Comparison of ENCODE assay signal across 16 mouse cellular contexts in genomic region chr6:91171396-91171895, GRCm38 (mm10). TPM values are rescaled to one million over a fixed set of nuclear protein-coding genes. Genes with fewer than 3 reads are reported as not detected.
"Had no signal": no experiment of that assay in that cellular context is flagged by ENCODE, and none has a peak within 500 bp of the region (broad histone marks: within the 10 kb centered on the region; RNA-seq: fewer than 3 reads in every experiment).

No protein-coding gene starts in this region.

- H3K36me3 ChIP-seq: stomach, embryonic 15.5 days had no signal

- H3K27me3 ChIP-seq: neural tube, embryonic 15.5 days; stomach, embryonic 15.5 days had no signal

- DNase-seq: retina, postnatal 1 day; right cerebral cortex, adult 18-20 months; right cerebral cortex, postnatal 14 days; right cerebral cortex, postnatal 25 days; right cerebral cortex, postnatal 4 days; spleen, adult 18-20 months; thymus, adult 18-20 months; thymus, adult 2 months; thymus, postnatal 14 days; thymus, postnatal 25 days; thymus, postnatal 36 days; thymus, postnatal 4 days had no signal

- H3K4me1 ChIP-seq: neural tube, embryonic 15.5 days; stomach, embryonic 15.5 days had no signal

- H3K27ac ChIP-seq: neural tube, embryonic 15.5 days; stomach, embryonic 15.5 days; stomach, postnatal 0 days had no signal

- H3K4me2 ChIP-seq: neural tube, embryonic 15.5 days; stomach, embryonic 15.5 days had no signal

- H3K9me3 ChIP-seq: neural tube, embryonic 15.5 days; stomach, embryonic 15.5 days had no signal

- H3K4me3 ChIP-seq: neural tube, embryonic 15.5 days; stomach, embryonic 15.5 days had no signal

- H3K9ac ChIP-seq: neural tube, embryonic 15.5 days; stomach, embryonic 15.5 days had no signal

RNA-seq across cellular contexts. Expression of gene Fbln2, which starts 40.8 kb away (rescaled TPM):
- total RNA-seq: neutrophil, adult 5-6 weeks had no signal
